Mouse (Mus musculus) cerebellum, postnatal 25 days (tissue): Measurements from ENCODE around the gene Tmtc2.
A peak's percentile ranks its signal among the peaks of the same experiment; 100 is the strongest.

Experiments used
- DNase-seq, 2 experiments: peaks; one replicate each; pipeline ENCODE4 v3.0.0; 2021; ENCODE audit warnings: mixed read lengths in 2 of 2

Gene Tmtc2

DNA sequence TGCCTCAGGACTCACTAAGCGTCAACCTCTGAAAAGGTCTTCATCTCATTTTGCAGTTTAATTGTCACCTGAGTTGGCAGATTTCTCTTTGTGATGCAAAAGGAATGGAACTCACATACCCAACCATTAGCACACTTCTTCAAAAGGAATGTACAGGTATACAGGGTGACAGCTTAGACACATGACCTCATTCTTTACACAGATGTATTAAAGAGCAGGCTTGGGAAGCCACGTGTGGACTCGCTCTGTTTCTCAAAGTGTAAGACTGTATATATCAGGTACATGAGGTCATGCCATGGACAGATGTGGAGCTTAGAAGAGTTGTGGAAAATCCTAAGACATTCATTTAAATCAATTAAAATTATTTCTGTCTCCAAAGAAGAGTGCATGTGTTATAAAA is 286.7 kb downstream of the Tmtc2 start:
- no peak for DNase-seq

DNA sequence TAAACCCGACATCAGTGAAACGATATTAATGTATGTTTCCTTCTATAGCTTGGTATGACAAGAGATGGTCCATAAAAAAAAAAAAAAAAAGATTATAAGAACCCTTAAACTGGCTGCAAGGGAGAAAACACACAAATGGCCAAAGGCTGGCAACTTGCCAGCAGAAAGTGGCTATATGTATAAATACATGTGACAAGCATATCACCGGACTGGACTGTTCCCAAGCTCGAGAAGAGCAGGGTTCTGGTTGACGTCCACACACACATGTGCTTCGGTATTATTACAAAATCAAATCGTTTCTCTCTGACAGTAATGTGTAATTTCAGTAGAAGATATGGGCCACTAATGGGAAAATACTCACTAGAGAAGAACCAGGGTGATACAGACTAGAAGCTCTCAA is 287.2 kb downstream of the Tmtc2 start:
- DNase-seq, result peak in 1 of 2 experiments; percentile 37

DNA sequence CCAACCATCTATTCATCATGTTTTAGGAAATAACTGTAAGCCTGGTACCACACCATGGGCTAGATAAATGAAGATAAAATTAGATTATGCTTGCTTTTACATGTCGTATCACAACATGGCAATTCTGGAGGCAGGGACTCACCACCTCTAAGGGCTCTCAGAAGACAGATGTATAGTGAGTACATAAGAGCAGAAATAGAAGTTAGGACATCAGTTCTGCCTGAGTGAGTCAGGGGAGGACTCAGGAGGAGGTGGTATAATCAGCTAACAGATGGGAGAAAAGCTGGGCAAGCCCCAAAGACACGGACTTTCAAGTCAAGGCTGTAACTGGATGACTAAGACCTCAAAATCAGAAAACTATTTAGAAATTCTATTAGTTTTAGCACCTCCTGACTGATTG is 288.0 kb downstream of the Tmtc2 start:
- DNase-seq, result no peak

DNA sequence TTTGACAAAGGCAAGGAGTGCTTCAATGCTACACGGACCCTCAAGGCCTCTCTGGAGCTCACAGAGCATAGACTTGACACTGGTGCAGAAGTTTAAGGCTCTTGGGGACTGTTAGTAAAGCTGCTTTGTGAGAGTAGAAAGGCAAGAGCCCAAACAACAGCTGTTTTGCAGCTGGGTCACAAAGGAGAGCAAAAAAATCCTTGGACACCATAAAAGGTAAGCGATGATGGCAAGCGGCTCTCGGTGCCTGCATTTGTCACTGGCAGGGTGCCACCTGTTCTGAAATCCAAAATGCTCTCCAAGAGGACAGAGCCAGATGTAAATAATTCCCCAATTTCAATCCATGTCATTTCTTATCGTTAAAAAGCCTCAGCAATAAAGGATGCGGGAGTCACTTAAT is 290.1 kb downstream of the Tmtc2 start:
- peak; percentile 57 to 74 for DNase-seq

DNA sequence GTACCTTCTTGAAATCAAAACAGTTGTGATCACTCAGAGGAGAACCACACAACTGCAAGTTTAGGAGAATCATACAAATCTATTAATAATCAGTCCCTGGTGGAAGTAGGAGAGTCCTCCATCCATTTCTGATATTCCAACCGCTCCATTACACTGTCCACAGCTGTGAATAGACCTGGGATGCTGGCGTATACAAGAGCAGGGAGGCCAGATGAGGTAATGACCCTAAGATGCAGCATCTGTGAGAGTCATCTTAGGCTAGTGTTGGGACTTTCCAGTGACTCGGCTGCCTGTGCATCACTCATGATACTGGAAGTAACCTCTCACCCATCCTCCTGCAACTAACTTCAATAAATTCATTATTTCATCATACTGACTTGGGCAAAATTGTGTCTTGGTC is 293.3 kb downstream of the Tmtc2 start:
- no peak for DNase-seq

DNA sequence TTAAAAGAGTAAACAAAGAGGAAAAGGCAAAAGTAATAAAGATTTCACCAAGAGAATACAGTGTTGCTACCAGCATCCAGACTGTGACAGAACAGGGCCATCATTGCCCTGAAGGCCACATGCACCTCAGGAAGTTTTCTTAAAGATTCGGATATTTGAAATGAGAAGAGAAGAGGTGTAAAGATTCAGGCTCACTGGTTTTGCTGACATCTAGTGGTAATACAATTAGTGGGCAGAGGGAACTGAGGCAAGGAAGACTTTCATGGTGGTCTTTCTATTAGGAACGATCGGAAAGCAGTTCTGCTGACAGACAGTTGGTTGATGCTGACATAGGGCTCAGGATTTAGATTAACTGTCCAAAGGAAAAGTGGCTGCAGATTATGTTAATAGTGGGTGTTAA is 314.2 kb downstream of the Tmtc2 start:
- no peak for DNase-seq

DNA sequence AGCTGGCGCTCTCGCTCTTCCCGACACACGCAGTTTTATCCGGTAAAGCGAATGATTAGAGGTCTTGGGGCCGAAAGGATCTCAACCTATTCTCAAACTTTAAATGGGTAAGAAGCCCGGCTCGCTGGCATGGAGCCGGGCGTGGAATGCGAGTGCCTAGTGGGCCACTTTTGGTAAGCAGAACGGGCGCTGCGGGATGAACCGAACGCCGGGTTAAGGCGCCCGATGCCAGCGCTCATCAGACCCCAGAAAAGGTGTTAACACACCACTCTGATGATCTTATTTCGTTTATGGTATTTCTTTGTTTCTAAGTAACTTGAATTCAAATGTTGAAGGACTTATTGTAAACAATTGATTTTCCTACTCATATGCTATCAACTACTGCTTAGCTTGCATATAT is 336.0 kb downstream of the Tmtc2 start:
- DNase-seq, result peak; percentile 57 to 63

DNA sequence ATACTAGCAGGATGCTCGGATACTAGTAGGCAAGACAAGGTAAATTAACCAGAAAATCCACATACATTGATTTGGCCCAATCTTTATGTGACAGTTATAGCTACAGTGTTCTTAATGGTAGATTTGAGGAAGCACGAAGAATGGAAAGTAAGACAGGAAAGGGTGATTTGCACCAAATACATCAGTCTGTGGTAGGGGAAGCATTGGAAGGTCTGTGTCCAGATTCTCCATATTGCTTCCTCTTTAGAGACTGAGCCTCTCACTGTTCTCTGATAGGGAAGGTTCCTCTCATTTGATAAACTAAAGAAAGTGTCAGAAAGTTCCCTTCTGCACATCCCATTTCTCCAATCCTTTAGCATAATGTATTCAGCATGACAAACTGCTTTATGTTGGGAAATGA is 341.4 kb downstream of the Tmtc2 start:
- no peak for DNase-seq

DNA sequence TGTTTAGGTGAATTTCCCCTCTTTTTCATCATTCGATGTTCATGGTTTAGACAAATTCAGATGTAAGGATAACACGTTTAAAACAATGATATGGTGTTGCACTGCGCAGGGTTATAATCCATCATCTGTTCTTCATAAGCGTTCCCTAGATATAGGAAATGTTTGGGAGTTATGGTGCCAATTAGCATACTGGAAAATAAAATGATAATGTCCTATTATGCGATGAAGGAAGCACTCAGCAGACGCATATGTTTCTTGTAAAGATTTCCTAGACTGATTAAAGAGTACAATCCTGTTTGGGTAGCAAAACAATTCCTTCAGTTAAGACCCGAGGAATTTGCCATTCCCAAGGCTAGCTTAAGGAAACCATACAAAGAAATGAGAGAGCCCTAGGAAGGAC is 343.8 kb downstream of the Tmtc2 start:
- DNase-seq, result no peak

DNA sequence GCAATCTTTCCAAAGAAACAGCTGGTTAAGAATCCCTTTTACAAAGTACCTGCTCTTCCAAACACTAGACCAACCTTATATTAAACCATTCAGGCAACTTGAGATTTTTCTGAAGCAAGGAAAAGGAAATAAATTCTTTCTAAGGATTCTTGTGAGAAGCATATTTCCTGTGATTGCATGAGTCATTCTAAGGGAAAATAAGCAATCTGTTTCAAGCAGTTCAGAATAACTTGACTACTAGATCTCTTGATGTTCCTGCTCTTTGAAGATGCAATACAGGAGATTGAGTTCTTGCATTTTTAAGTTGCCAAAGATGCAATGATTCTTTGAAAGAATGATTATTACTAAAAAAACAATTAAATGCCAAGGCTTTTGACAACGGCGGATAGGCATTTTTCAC is 345.6 kb downstream of the Tmtc2 start:
- DNase-seq, result no peak

DNA sequence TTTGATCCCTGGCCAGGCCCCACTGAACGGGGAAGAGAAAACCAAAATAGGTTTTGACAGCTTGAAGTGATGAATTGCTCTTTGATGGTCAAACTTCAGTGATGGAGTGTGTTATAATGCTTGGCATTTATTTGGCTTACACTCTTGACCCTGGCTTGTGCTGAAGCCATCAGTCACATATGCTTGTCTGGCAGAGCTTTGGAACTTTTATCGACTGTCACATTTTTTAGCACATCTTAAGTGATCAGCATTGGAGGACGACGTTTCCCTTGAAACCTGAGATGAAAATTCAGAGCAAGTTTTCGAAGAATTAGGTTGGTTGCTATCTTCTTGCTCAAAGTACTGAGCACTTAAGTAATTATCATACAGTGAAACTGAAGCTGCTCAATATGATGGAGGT is 346.6 kb downstream of the Tmtc2 start:
- DNase-seq, result no peak

DNA sequence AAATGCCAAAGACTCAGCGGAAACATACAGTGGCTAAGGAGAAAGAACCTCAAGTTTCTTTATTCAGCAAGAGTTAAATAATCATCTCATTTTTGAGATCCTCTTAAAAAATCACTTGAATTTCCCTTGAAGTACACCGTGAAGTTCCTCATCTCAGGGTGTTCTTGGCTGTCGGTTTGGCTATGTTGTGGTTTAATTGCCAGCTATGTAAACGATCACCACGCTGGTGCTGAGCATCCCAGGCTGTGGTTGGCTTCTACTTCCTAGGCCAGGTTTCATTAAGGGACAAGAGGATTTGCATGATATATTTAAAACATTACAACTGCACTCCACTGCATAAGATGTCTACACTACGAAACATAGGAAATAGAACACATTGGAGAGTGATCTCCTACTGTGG is 348.5 kb downstream of the Tmtc2 start:
- DNase-seq, result no peak

DNA sequence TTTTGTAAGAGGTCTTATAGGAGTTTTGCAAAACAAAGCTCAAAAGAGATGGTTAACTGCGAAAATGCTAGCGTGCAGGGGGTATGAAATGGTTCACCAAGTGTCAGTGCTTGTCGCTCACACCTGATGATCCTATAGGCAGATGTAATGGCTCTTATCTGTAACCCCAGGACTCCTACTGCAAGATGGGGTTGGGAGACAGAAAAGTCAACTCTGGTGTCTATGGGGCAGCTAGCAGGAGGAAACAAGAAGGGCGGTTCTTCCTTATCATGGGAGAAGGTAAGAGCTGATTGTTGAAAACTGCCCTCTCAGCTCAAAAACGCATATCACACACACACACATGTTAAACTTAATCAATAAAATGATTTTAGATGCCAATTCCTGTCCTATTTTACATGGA is 351.3 kb downstream of the Tmtc2 start:
- DNase-seq, result no peak

DNA sequence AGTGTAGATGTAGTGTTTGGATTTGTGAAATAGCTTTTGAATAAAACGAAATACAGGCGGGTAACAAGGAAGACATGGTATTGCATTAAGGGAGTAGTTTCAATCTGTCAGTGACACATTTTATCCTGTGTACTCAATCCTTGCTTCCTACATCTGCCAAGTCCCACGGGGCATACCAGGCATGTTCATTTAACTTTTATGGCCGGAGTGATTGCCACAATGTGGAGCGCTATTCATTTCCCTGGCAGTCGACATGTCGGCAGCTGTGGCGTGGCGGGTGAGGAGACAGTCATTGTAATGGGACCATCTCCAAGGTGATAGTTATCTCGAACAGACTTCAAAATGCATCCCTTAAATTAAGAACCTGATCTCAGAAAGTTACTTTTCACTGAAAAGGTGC is 372.8 kb downstream of the Tmtc2 start:
- peak; percentile 28 to 43 for DNase-seq

DNA sequence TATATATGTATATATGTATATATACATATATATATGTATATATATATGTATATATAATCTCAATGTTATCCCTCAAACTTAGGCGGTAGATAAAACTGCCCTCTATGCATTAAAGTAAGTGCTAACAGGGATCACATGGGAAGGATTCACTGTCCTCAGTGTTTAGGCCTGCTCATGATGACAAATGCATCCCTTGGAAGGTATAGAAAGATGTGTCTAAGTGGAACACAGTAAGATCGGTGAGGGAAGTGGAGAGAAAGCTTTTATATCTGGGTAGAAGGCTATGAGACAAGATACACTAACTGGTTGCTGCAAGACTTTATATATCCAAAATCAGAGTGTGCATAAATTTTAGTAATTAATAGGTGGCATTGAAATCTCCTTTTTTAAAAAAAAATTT is 373.6 kb downstream of the Tmtc2 start:
- DNase-seq, result no peak

DNA sequence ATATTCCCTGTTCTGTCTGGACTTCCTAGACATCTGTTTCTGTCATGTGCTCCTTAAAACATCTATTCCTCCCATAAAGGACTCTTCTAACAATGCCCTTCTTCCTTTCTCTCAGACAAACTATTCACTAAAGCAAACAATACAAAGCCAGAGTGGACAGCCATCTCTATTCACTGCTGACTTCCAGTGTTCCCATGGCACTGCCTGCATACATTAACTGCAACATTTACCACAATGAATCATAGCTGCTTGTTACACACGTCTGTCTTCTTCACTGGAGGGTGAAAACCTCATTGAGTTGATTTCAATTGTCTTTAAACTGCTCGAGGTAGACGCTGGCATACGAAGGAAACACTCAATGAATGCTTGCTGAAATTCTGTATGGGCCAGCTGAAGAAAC is 374.2 kb downstream of the Tmtc2 start:
- no peak for DNase-seq

DNA sequence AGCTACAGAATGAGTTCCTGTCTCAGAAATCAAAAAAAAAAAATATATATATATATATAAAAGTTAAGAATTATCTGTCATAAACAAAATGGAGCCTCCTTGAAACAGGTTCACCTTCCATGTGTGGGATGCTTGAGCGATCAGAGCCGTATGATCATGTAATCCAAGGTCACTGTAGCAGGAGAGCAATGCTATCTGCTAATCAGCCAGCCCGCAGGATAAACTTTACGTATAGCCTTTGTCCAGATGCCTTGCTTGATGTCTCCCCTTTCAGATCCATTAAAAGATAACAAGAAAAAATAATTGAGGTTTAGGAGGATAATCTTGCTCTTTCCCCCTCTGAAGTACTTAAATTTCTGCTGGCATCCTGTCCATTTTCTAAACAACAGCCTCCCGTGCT is 374.7 kb downstream of the Tmtc2 start:
- DNase-seq, result no peak

DNA sequence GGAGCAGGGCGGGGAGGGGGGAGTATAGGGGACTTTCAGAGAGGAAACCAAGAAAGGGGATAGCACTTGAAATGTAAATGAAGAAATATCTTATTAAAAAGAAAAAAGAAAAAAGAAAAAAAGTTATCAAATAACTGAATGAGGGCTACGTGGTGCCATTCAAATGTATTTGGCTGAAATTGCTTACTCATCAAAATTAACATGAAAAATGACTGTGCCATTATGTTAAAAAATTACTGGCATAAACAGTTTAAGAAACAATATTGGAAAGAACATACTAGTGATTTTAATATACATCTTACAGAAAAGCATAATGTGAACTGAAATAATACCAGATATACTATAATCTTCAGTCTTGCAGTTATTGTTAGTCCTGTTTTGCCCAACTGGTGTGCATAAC is 378.9 kb downstream of the Tmtc2 start:
- DNase-seq, result no peak

DNA sequence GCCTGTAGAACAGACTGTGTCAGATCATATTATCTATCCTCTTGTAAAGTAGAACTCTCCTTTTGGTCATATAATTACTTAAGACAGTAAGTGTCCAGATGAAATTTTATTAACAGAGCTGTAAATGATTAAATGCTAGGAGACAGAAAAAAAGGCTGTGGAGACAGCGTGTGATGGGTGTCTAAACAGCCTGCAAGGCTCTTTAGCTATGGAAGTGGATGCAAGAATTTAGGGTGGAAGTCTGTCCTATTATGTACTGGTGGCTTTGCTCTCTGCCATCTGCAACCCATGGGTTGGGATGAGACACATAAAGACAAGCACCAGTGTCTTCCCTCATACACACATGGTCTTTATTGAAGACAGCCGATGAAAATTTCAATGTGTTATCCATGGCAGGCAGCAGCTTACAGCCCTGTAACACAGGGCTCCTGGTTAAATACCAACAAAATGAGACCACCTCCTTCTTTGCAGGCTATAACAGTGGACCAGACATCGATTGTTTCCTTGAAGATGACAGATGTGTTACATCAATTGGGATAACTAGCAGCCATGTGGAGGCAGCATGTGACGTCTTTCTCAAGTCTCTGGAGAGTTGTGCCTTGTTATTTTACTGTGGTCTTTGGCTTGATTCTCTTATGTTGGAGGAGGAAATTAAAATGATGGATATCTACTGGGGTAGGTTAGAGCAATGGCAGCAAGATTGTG is 380.3 kb downstream of the Tmtc2 start:
- DNase-seq, result no peak

DNA sequence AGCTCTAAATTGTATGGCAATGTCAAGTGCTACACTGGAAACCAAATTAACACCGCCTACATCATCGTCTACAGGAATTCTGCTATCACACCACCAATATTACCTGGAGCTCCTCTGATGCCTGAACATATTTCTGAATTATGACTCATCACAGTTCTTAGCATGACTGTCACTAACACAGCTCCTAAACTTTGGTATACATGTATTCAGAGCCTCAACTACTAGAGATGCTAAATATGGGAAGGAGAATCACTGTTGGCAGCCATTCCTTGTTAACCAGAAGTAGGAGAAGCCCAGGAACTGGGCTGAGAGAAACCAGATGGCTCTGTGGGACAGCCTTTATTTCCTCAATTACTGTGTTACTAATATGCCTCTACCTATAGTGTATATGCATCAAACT is 382.2 kb downstream of the Tmtc2 start:
- DNase-seq, result no peak

DNA sequence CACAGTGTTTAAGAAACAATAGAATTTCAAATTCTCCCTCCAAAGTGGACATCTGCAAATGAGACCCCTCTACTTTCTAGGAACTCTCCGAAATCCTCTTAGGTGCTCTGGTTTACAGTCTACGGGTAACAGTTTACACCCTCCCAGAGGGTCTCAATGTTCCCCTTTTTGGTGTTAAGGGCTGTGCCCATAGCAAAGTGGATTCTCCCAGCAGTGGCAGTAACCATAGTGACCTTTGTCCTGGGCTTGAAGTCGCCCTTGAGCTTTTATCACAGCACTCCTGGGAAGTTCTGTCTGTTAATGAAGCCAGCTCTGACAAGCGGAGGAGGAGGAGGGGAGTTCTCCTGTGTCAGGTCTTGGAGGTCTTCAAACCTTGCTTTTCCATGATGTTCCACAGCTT is 384.5 kb downstream of the Tmtc2 start:
- DNase-seq, result no peak

DNA sequence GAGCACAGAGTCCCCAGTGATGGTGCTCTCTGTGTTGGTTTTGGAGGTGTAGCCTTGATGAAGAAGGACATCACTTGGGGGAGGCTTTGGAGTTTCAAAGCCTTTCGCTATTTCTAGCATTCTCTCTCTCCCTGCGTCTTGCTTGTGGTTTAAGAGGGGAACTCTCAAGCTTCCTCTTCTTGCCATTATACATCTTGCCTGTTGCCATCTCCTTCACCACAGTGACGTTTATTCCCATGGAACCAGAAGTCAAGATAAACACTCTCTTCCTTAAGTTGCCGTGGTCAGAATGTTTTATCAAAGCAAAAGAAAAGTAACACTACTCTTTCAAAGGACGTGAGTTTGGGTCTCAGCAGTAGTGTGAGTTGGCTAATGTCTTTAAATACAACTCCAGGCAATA is 387.6 kb downstream of the Tmtc2 start:
- DNase-seq, result no peak

DNA sequence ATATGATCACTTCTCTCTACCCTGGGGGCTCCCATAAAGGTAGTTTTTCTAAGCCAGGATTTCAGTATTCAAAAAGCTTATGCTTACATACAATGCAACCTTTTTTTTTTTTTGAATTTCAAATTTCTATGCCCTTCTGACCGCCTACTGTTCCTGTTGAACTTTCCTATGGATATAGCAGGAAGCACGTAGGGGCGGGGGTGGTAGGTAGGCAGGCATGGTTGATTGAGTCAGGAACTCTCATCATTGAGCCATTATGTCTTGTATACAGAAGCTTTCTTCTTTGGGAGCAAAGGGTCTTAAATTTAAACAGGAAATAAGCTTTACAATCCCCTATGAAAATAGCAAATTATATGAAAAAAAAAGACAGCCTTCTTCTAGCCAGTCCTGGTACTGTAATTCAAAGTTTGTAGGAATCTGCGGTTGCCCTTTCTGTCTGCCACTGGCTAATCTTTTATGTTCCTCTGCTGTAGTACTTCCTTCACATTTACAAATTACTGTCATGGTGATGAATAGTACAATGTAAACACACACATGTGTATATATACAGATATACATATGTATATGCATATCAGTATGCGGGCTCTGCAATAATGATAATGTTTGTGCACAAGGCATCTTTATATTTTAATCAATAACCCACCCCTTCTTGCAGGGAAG is 405.7 kb downstream of the Tmtc2 start:
- no peak for DNase-seq

DNA sequence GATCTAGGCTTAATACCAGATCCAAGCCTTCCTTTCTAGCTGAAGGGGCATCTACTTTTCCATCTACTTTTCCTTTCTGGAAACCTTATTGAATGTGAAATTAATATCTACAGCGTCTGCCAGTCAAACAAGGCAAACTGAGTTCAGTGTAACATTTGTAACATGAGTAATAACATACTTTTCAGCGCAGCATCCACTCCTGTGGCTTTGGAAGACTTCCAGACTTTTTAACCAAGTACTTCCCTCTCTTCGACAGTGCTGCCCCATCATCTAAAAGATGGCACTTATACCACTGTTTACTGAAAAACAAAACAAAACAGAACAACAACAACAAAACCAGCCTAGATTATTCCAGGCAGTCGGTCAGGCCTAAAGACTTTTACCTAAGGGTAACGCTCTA is 409.0 kb downstream of the Tmtc2 start:
- DNase-seq, result no peak

DNA sequence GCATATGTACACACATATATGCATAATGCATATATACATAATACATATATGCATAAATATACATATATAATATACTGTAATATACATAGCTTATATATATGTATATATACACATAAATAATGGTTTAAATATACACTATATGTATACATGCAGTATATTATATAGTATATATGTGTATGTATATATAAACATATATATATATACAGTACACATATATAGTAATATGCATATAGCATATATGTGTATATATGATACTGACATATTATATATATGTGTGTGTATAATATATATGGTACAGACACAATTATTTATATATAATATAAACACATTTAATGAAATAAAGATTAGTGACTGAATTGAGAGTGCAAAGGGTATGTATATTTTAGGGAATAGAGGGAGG is 420.5 kb downstream of the Tmtc2 start:
- DNase-seq, result no peak
